Mouse (Mus musculus): ENCODE data around the gene Gm8237. TPM values are rescaled to one million over a fixed set of nuclear protein-coding genes. Genes with fewer than 3 reads are reported as not detected.

Gene Gm8237
- not detected for total RNA-seq (2023)

GRCm38 (mm10) chr14:5880241-5880640 is at the start of gene Gm8237:
Gene Gm8237 (minus strand): TSS chr14:5880382.

GRCm38 (mm10) chr14:5830229-5830628 is 50.0 kb downstream of the Gm8237 start, which contains the start of gene Gm3424:
Gene Gm3424 (minus strand): TSS chr14:5830329.

Other genes starting within 250 kb of the Gm8237 start
- gene Gm8265, start 247.4 kb downstream of the Gm8237 start, total RNA-seq (2023) = not detected
- not detected for gene Gm9603, start 192.9 kb downstream of the Gm8237 start, total RNA-seq (2023)
- gene Gm3373, start 138.8 kb downstream of the Gm8237 start, total RNA-seq (2023) = not detected
- 1.3 TPM for gene Gm3383, start 72.4 kb downstream of the Gm8237 start, total RNA-seq (2023)
- gene Gm3424, start 50.1 kb downstream of the Gm8237 start, total RNA-seq (2023) = not detected
- gene Gm3248, start 81.4 kb upstream of the Gm8237 start, total RNA-seq (2023) = not detected
- not detected for gene Gm3453, start 98.8 kb upstream of the Gm8237 start, total RNA-seq (2023)
- gene Gm6337, start 177.9 kb upstream of the Gm8237 start, total RNA-seq (2023) = not detected
- not detected for gene Gm8206, start 213.6 kb upstream of the Gm8237 start, total RNA-seq (2023)
- gene Gm3468, start 228.3 kb upstream of the Gm8237 start, total RNA-seq (2023) = not detected
- not detected for gene Gm3476, start 245.4 kb upstream of the Gm8237 start, total RNA-seq (2023)

All from CD4-positive naive resting alpha-beta T cell, adult 76 days (primary cell).